Mouse (Mus musculus): ENCODE results near the gene Kdf1. TPM values are rescaled to one million over a fixed set of nuclear protein-coding genes. Genes with fewer than 3 reads are reported as not detected.
"Not testable (repeated sequence)": the region's sequence is repeated elsewhere in the genome, so short reads cannot be mapped to it uniquely, and the experiment has no call there.

The Kdf1 gene
- polyA plus RNA-seq, 1 experiment from 2014 or later: 0.15 TPM

DNA sequence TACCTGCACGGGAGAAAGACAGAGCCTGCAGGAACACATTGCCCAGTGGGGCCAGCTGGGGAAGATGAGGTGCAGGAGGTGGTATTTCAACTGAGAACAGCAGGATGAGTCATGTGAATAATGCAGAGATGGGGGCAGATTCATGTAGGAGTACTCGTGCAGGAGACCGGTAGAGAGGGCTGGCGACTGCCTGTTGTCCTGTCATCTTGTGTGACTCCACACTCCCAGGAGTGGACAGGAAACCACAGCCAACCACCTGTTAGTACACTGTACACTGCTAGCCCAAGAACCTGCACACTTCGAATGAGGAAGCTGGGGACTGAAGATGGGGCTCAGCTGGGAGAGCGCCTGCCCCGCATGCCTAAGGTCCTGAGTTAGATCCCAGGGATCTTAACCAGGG, 17.2 kb upstream of the Kdf1 start:
- H3K4me1 ChIP-seq (replicated peaks): peaks cover 23% of the 10 kb centered on the region
- no peak overlapping the region for H3K9ac ChIP-seq
- no peaks in the 10 kb centered on the region for H3K9me3 ChIP-seq
- H3K4me3 ChIP-seq: no peak overlapping the region
- no peak overlapping the region for H3K4me2 ChIP-seq
- 70% methylated on average over 7 of the region's 7 CpGs for WGBS
- no peak overlapping the region for H3K27ac ChIP-seq (replicated peaks)
- peaks cover 91% of the 10 kb centered on the region for H3K27me3 ChIP-seq
- no peaks in the 10 kb centered on the region for H3K36me3 ChIP-seq
- no peak for ATAC-seq (ENCODE audit: low read depth)

DNA sequence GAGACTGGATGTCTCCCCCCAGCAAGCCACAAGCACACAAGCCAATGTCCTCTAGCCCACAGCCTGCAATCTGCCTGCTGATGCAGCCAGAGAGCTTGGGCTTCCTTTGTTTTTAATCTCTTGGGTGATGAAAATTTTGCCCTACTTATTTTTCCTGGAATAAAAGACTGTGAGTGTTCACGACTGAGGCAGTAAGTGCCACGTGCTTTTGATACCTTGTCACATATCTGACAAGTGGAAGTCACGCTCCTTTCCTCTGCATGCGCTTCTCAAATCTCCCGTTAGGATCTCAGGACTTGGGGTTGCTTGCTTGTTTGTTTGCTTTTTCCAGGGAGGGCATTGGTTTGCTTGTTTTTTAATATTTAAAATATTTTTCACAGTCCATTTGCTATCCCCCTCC, 14.5 kb upstream of the Kdf1 start:
- Histone ChIP-seq H3K27me3 (peaks cover 80% of the 10 kb centered on the region), H3K9me3 (no peaks in the 10 kb centered on the region), H3K4me3 (no peak overlapping the region), H3K9ac (no peak overlapping the region), H3K4me2 (no peak overlapping the region), H3K27ac (replicated peaks) (no peak overlapping the region), H3K4me1 (replicated peaks) (no peaks in the 10 kb centered on the region), H3K36me3 (no peaks in the 10 kb centered on the region)
- WGBS: 59% methylated on average over 5 of the region's 5 CpGs
- ATAC-seq (ENCODE audit: low read depth): no peak

GRCm38 (mm10) chr4:133504755-133505485, 13.8 kb upstream of the Kdf1 start:
- peaks cover 74% of the 10 kb centered on the region for H3K27me3 ChIP-seq
- 65% methylated on average over 9 of the region's 9 CpGs for WGBS

GRCm38 (mm10) chr4:133506573-133506972, 12.2 kb upstream of the Kdf1 start:
- no peak overlapping the region for H3K9ac ChIP-seq
- peaks cover 58% of the 10 kb centered on the region for H3K27me3 ChIP-seq
- H3K4me1 ChIP-seq (replicated peaks): no peaks in the 10 kb centered on the region
- no peak overlapping the region for H3K4me2 ChIP-seq
- no peaks in the 10 kb centered on the region for H3K9me3 ChIP-seq
- H3K36me3 ChIP-seq: no peaks in the 10 kb centered on the region
- H3K27ac ChIP-seq (replicated peaks): no peak overlapping the region
- 78% methylated on average over 5 of the region's 5 CpGs for WGBS
- no peak for ATAC-seq (ENCODE audit: low read depth)
- H3K4me3 ChIP-seq: no peak overlapping the region

More at GRCm38 (mm10) chr4:133504755-133505485, 13.8 kb upstream of the Kdf1 start:
- no peak overlapping the region for H3K27ac ChIP-seq (replicated peaks)
- H3K9ac ChIP-seq: no peak overlapping the region
- no peak for ATAC-seq (ENCODE audit: low read depth)
- H3K36me3 ChIP-seq: no peaks in the 10 kb centered on the region
- no peaks in the 10 kb centered on the region for H3K4me1 ChIP-seq (replicated peaks)
- no peak overlapping the region for H3K4me2 ChIP-seq
- no peaks in the 10 kb centered on the region for H3K9me3 ChIP-seq
- H3K4me3 ChIP-seq: no peak overlapping the region

DNA sequence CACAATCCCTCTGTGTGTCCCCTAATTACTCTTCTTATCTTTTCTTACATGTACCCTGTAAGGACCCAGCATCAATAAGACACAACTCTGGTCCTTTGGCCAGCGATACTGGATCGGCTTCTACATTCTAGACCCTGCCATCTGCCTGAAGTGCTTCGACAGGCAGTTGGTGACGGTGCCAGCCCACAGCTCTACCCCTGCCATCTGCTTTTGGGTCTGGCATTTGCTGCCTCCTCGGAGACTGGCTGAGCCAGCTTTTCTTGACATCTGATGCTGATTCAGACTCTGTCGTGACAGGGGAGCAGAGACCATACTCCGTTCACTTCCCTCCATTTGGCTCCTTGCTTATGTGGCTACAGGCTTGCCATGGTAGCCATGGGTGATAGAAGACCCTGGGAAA, 9.8 kb upstream of the Kdf1 start:
- ATAC-seq (ENCODE audit: low read depth): no peak
- Histone ChIP-seq H3K27me3 (peaks cover 35% of the 10 kb centered on the region), H3K9me3 (no peaks in the 10 kb centered on the region), H3K4me1 (replicated peaks) (no peaks in the 10 kb centered on the region), H3K36me3 (no peaks in the 10 kb centered on the region), H3K9ac (no peak overlapping the region), H3K27ac (replicated peaks) (no peak overlapping the region), H3K4me3 (no peak overlapping the region), H3K4me2 (no peak overlapping the region)
- 77% methylated on average over 7 of the region's 7 CpGs for WGBS

GRCm38 (mm10) chr4:133511050-133511449, 7.7 kb upstream of the Kdf1 start:
- H3K4me1 ChIP-seq (replicated peaks): no peaks in the 10 kb centered on the region
- H3K4me2 ChIP-seq: no peak overlapping the region
- ATAC-seq (ENCODE audit: low read depth): no peak
- H3K27ac ChIP-seq (replicated peaks): no peak overlapping the region
- H3K4me3 ChIP-seq: no peak overlapping the region
- WGBS: 80% methylated on average over 5 of the region's 5 CpGs
- H3K9me3 ChIP-seq: no peaks in the 10 kb centered on the region
- H3K27me3 ChIP-seq: peaks cover 25% of the 10 kb centered on the region
- H3K36me3 ChIP-seq: no peaks in the 10 kb centered on the region
- H3K9ac ChIP-seq: no peak overlapping the region

DNA sequence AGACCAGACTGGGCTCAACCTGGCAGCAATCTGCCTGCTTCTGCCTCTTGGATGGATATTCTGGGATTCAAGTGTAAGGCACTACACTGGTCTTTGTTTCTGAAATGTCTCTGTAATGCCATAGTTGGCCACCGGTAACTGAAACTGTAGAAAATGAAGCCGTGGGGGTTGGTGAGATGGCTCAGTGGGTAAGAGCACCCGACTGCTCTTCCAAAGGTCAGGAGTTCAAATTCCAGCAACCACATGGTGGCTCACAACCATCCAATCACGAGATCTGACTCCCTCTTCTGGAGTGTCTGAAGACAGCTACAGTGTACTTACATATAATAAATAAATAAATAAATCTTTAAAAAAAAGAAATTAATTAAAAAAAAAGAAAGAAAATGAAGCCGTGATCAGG, 6.3 kb upstream of the Kdf1 start:
- H3K4me1 ChIP-seq (replicated peaks); ATAC-seq (ENCODE audit: low read depth); H3K36me3 ChIP-seq; H3K27ac ChIP-seq (replicated peaks); H3K9me3 ChIP-seq; H3K4me3 ChIP-seq; H3K9ac ChIP-seq; H3K4me2 ChIP-seq: not testable (repeated sequence)
- peaks cover 25% of the 10 kb centered on the region for H3K27me3 ChIP-seq
- 48% methylated on average over 5 of the region's 5 CpGs for WGBS

DNA sequence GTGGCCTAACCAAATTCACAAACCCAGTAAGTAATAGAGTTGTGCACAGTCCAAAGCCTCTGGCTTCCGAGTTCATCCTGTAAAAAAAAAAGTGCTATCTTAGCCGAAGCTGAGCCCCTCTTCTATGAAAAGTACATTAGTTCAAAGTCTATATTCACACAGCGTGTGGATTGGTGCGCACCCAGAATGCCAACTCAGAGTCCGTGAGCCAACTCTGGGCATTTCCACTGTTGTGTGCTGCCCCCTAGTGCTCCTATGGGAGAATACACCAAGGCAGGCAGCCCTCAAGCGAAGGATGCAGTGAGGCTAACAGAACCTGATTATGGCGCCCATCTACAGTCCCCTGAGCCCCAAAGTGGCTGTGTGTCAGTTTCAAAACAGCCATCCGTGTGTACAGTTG, 5.8 kb upstream of the Kdf1 start:
- Histone ChIP-seq H3K9me3 (no peaks in the 10 kb centered on the region), H3K27me3 (peaks cover 28% of the 10 kb centered on the region), H3K9ac (no peak overlapping the region), H3K4me2 (no peak overlapping the region), H3K36me3 (no peaks in the 10 kb centered on the region), H3K4me3 (no peak overlapping the region), H3K4me1 (replicated peaks) (no peaks in the 10 kb centered on the region), H3K27ac (replicated peaks) (no peak overlapping the region)
- ATAC-seq (ENCODE audit: low read depth): peak; percentile 56
- WGBS: 8% methylated on average over 8 of the region's 8 CpGs

GRCm38 (mm10) chr4:133519369-133519665, 554 bp downstream of the Kdf1 start:
- Histone ChIP-seq H3K36me3 (no peaks in the 10 kb centered on the region), H3K9ac (no peak overlapping the region; the same call in 1 of the 2 replicates), H3K9me3 (no peaks in the 10 kb centered on the region), H3K4me3 (peak overlapping the region; percentile 30), H3K4me2 (peak overlapping the region; percentile 47), H3K4me1 (replicated peaks) (peaks cover 9% of the 10 kb centered on the region), H3K27ac (replicated peaks) (no peak overlapping the region), H3K27me3 (peaks cover 65% of the 10 kb centered on the region)
- ATAC-seq (ENCODE audit: low read depth): no peak
- WGBS: 4% methylated on average over 25 of the region's 25 CpGs

DNA sequence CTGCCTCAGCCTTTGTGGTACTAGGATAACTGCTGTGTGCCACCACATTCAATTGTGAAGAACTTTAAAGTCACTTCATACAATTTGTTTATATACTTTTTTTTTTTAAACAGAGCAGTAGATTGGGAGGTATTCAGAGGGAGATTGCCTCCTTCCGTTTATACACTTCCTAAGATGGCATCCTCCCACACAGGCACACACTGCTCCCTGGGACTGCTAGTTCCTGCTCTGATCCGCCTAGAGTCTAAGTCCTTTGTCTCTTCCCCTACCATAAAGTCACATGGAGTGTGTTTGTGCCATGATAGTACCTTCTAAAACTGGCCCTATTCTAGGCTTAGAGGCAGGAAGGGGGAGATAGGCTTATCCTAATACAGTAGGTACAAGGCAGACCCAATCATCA, 2.7 kb downstream of the Kdf1 start:
- peaks cover 57% of the 10 kb centered on the region for H3K27me3 ChIP-seq
- H3K4me1 ChIP-seq (replicated peaks): peaks cover 9% of the 10 kb centered on the region
- 61% methylated on average over 2 of the region's 2 CpGs for WGBS

GRCm38 (mm10) chr4:133527788-133528187, 9.0 kb downstream of the Kdf1 start:
- Histone ChIP-seq H3K4me2 (no peak overlapping the region), H3K4me3 (no peak overlapping the region), H3K9ac (no peak overlapping the region), H3K36me3 (peaks cover 47% of the 10 kb centered on the region), H3K4me1 (replicated peaks) (no peaks in the 10 kb centered on the region), H3K27ac (replicated peaks) (no peak overlapping the region), H3K27me3 (no peaks in the 10 kb centered on the region), H3K9me3 (no peaks in the 10 kb centered on the region)
- 74% methylated on average over 14 of the region's 16 CpGs for WGBS
- ATAC-seq (ENCODE audit: low read depth): no peak

More for the DNA sequence above, 2.7 kb downstream of the Kdf1 start:
- ATAC-seq (ENCODE audit: low read depth): no peak
- Histone ChIP-seq H3K9me3 (no peaks in the 10 kb centered on the region), H3K36me3 (no peaks in the 10 kb centered on the region), H3K4me2 (no peak overlapping the region), H3K9ac (no peak overlapping the region), H3K27ac (replicated peaks) (no peak overlapping the region), H3K4me3 (no peak overlapping the region)

DNA sequence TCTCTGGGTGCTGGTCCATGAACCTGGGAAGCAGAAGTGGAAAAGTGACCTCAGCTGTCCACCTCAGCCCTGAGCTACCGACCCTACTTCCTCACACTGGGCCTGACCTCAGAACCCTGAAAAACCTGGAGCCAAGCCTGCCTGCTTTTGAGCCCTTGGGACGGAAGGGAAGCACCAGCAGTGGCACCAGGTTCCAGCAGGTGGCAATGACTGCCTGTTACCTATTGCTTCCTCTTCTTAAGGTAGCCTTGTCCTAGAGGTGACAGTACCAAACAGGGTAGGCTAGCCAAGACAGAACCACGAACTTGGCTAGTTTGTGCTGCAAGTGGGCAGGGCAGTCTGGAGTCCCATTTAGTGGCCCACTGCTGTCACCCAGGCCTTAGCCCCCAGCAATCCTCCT, 14.0 kb downstream of the Kdf1 start:
- no peak overlapping the region for H3K4me3 ChIP-seq
- no peak overlapping the region for H3K27ac ChIP-seq (replicated peaks)
- peaks cover 94% of the 10 kb centered on the region for H3K36me3 ChIP-seq
- ATAC-seq (ENCODE audit: low read depth): no peak
- H3K4me1 ChIP-seq (replicated peaks): no peaks in the 10 kb centered on the region
- 89% methylated on average over 3 of the region's 3 CpGs for WGBS
- no peaks in the 10 kb centered on the region for H3K9me3 ChIP-seq
- no peak overlapping the region for H3K4me2 ChIP-seq
- no peaks in the 10 kb centered on the region for H3K27me3 ChIP-seq
- H3K9ac ChIP-seq: no peak overlapping the region

DNA sequence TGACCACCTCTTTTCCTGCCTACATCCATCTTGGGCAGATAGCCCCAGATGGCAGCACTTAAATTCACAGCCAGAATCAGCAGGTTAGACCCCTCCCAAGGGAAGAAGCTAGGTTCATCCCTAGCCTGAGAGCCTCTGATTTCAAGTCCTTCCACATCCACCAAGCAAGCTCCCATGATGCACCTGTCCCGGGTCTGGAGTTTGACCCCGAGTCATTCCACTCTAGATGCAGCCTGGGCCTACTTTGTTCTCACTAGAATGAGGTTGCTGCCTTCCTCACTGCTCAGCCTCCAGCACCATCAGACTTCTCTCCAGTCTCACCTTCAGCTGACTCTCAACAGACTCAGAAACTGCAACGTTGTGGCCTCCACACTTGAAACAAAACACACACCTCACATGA, 17.3 kb downstream of the Kdf1 start:
- ATAC-seq (ENCODE audit: low read depth): no peak
- Histone ChIP-seq H3K4me2 (no peak overlapping the region), H3K27me3 (no peaks in the 10 kb centered on the region), H3K27ac (replicated peaks) (no peak overlapping the region), H3K9ac (no peak overlapping the region), H3K9me3 (no peaks in the 10 kb centered on the region), H3K4me3 (no peak overlapping the region), H3K4me1 (replicated peaks) (no peaks in the 10 kb centered on the region), H3K36me3 (peaks cover 96% of the 10 kb centered on the region)
- WGBS: 85% methylated on average over 3 of the region's 3 CpGs
